Mouse (Mus musculus): ENCODE measurements at regions not wholly inside any gene's neighbourhood (a gene's known extent, or its start where the extent isn't known, plus 50 kb on each side); places are given as distances from the start of the nearest gene placed in this dataset.
"Not testable (repeated sequence)": the region's sequence is repeated elsewhere in the genome, so short reads cannot be mapped to it uniquely, and the experiment has no call there.

DNA sequence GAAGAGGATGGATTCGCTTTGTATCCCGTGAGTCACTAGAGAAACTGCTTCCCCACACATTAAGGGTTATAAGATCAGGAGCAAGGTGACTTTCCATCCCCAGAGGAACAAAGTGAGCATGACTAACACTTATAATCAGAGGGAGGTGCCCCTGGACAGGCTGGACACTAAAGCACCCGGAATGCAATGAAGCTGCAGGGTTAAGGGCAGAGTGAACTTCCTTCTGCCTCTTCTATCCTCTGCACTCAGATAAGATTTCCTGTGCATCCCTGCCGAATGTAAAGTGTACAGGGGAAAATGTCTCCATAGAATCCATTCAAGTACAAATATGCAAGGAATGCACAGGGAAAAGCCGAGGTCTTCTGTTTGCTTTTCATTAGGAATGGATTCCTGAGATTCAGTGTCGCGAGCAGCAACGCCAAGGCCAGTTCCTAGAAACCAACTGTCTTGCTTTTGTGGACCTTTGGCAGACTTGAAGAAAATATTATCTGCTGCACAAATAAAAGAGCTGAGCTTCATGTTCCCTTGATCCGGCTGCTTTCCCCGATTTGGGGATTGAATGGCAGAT is 58.5 kb upstream of the Fbxl7 start:
- no peak for DNase-seq (ENCODE audit: inconsistent age in 2 of 2, low spot score in 1 of 2)

DNA sequence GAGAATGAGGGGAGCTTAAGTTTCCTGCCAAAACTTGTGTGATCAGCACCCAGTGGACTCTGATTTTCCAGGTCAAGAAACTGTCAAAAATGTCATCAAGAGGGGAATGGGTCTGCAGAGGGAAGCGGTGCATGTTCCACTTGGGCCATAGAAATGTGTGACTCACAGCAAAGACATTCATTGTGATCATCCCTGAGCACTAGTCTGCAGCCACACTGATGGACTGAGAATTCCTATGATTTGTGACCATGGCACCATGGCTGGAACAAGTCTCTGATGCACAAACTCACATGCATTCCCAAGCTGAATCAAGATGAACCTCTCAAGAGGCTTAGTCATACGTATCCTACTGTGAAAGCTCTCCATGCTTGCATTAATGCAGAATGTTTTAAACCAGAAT is 63.6 kb upstream of the Fbxl7 start:
- no peak for DNase-seq (ENCODE audit: inconsistent age in 2 of 2, low spot score in 1 of 2)

DNA sequence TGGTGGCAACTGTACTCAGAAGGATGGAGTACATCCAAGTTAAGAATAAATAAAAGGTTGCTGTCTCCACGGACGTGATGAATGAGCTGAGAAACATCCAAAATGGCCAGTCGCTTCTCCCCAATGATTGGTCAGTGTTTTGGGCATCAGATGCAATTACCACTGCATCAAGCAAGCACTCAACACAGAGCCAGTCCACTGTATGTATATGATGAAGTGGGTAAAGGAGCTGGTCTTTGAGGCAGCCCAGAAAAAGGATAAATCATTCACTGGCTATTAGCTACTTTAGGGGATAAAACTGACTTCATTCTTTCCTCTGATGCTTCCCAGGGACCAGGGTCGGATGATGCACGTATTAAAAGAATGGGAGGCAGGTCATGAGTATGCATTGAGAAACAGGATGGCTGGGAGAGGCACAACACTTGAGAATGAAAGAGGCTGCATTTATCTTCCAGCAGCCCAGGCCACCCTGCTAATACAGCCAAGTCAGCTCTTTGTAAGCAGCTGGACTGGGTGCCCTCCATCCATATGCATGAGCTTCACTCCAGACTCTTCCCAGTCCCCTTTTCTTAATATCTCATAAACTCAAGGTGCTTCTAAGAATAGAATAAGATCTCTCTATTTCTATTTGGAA is 73.1 kb upstream of the Fbxl7 start:
- no peak for DNase-seq (ENCODE audit: inconsistent age in 2 of 2, low spot score in 1 of 2)

DNA sequence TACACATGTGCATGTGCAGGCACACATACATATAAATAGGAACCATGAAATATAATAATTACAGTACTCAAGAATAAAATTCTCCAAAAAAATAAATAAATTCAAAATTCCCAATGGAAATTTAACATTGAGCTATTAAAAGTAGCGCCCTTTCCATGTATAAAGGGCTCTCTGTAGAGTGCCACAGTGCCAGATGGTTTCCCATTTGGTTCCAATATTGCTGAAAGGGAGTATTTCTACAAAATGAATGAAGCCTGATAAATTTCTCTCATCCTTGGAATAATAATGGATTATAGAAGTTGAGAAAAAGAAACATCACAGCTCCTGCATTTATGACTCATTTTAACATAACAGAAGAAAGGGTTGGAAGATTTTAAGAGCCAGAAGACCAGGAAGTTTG is 75.4 kb upstream of the Fbxl7 start:
- no peak for DNase-seq (ENCODE audit: inconsistent age in 2 of 2, low spot score in 1 of 2)

DNA sequence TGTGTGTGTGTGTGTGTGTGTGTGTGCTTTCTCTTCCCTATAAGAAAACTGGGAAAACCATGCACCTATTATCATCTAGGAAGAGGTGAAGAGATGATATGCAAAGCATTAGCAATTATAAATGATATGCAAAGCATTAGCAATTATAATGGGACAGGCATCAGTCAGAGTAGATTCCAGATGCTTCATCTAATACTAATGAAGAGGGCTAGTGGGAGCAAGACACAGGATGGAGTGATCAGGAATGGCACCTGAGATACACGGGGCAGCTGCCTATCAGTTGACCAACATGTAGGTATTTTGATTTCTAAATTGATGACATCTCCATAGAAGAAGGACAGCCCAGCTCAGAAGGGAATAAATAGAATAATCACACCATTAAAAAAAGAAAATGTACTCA is 97.7 kb upstream of the Fbxl7 start:
- DNase-seq (ENCODE audit: inconsistent age in 2 of 2, low spot score in 1 of 2), result no peak

DNA sequence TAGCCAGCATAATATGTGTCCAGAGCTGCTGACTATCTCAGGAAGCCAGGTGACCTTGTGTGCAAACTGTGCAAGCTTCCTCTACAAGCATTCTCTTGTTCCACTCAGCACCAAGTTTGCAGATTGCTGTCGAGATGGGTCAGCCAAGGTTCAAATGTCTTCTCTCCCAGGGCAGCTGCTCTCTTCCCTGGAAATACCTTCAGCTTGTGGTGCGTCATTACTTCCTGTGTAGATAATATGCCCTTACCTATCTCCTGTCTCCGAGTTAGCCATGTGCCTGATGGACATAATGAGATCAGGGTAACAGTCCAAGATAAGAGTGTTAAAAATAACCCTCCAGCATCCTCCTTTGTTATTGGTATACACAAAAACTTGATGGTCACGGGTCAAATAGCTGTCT is 113.7 kb upstream of the Fbxl7 start:
- peak in 1 of 2 experiments; percentile 23 for DNase-seq (ENCODE audit: inconsistent age in 2 of 2, low spot score in 1 of 2)

DNA sequence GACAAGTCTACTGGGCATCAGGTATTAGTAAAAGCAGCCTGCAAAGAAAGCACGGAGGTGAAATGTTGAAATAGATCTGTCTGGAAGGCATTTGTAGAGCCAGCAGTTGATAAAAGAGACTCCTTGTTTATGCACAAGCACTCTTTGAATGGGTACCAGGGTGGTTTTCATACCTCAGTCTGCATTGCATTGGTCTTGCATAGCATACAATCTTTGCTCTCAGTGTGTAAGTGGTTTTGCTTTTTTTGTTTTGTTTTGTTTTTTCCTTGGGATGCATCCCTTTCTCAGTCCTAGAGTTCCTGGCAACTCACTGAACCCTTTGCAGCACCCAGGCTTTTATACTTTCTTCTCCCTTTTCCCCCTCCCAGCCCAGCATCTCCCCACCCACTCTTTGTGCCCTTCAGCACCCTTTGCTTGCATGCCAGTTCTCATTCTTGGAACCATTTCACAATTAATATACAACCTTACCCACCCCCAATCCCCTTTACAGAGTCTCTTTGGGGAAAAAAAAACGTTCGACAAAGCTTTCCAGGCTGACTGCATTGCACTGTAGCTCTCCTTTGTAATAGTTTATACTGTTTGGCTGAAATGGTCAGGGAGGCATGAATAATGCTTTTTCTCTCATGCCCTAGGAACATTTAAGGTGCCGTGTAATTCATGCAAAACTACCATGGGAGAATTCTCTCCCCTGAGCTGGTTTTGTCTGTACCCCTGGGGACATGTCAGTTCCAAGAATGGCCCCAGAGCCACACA is 118.7 kb upstream of the Fbxl7 start:
- no peak for DNase-seq (ENCODE audit: inconsistent age in 2 of 2, low spot score in 1 of 2)

DNA sequence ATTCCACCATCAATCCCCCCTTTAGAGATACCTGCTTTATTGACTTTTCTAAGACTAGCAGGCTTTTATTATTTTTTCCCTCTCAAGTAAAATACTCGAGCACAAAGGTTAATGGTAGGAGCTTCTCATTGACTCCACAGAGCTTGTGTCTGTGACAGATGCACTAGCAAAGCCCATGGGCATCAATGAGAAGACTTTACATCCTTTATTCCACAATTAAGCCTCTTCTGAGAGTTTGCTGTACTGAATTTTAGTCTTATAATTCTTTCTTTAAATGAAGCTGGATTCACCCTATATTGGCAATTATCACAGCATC is 119.2 kb upstream of the Fbxl7 start:
- no peak for DNase-seq (ENCODE audit: inconsistent age in 2 of 2, low spot score in 1 of 2)

DNA sequence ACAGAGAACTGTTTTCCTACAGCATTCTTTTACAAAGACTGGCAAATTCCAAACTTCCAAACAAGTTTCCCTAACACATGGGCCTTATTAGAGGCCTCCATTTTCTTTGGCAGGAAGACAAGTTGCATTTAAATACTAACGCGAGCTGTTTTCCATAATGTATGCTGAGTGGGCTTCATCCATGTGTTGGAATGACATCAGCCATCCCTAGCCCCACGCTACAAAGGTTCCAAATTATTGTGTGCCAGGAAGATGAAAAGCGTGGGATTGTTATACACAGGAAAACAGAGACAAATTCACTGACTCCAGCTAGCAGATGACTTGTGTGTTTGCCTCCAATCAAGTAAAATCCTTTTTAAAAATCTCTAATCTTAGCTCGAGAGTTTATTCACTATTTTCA is 125.1 kb upstream of the Fbxl7 start:
- no peak for DNase-seq (ENCODE audit: inconsistent age in 2 of 2, low spot score in 1 of 2)

DNA sequence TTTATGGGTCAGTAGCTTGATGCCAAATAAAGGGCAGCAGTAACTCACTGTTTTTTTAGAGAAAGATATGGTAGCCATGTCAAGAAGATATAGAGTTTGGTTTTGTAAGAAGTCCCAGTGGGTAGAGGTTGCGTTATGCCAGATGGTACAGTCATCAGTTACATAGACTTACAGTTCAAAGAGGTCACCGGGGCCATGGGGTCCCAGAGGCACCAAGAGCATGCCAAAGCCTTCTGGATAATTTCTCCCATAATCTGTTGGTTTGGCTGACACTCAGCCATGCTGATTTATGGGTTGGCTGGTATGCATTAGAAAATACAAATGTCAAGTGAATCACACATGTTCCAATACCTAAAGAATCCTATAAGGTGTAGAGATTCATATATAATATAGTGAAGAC is 137.9 kb upstream of the Fbxl7 start:
- DNase-seq (ENCODE audit: inconsistent age in 2 of 2, low spot score in 1 of 2), result no peak

DNA sequence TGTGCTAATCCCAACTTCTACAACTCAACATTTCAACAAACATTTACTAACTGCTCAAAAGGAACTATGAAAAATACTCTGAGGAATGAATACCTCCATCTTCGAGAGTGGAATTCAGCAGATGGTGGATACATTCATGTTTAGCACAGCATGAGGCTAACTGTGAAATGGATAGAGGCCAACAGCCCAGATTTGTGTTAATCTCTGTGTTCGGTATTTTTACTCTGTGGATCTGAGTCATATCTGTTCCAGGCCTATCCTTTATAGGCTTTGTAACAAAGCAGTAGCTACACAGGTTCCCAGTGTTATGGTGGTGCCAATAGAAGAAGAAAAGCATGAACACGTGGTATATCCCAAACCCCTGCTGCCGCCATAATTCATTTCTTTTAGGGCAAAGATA is 148.4 kb upstream of the Fbxl7 start:
- no peak for DNase-seq (ENCODE audit: inconsistent age in 2 of 2, low spot score in 1 of 2)

DNA sequence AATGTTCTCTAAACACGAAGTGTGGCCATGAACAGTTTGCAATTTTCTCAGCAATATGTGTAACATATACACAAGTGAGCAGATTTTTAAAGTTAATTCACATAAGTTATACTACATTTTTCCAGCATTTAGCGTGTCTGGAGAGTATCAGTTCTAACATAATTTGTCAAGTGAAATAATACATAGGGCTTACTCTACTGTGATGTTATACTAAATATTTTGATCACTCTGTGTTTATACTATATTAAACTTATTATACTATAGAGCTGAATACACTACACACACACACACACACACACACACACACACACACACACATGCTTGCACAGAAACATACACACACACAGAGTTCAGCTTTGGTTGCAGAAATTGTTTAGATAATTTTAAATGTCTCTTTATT is 155.3 kb upstream of the Fbxl7 start:
- DNase-seq (ENCODE audit: inconsistent age in 2 of 2, low spot score in 1 of 2), result no peak

DNA sequence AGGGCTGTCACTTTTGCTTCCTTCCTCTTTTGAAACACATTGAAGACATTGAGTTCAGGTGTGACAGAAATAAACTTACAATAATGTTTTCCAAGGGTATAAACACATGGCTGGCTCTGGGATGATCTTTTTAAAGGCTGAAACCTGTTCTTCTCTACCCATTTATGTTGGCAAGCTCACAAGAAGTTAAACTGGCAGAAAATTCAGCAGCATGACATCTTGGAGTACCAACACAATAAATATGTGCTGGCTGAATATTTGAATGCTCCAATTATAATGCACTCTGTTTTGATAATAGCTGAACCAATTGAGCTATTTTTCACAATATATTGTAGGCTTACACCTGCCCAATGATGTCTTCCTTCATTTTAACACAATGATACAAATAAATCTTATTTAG is 168.1 kb upstream of the Fbxl7 start:
- DNase-seq (ENCODE audit: inconsistent age in 2 of 2, low spot score in 1 of 2), result no peak

DNA sequence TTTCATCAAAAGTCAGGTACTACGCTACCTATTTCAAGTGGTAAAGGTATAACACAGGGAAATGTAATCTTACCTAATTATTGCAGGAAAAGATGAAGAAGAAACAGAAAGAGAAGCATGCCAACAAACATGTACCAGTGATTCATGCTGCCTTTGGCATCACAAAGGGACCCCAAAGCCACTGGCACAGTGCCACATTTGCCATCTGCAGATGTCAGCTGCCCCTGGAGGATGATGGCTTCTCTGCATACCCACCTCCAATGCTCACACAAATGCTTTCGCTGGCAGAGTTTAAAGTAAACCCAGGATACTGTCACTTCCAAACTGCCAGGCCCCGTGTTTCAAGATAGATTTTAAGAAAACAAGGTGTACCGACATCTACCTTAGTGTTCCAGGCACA is 168.6 kb upstream of the Fbxl7 start:
- no peak for DNase-seq (ENCODE audit: inconsistent age in 2 of 2, low spot score in 1 of 2)

DNA sequence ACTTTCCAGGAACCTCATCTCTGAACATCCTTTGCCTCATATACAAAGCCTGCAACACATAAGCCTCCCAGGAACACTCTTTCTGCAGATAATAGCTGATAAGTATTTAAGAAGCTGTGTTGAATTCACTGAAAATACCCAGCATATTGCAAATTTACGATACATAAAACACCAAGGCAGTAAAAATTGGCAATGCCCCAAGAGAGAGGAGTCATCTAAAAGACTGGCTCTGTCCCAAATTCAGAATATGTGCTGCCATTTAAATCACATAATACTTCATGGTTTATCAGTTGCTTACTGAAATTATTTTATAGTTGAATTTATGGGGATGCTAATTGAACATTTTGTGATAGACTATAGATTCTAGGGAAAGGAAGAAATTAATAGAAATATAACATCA is 172.3 kb upstream of the Fbxl7 start:
- DNase-seq (ENCODE audit: inconsistent age in 2 of 2, low spot score in 1 of 2), result peak in 1 of 2 experiments; percentile 27

DNA sequence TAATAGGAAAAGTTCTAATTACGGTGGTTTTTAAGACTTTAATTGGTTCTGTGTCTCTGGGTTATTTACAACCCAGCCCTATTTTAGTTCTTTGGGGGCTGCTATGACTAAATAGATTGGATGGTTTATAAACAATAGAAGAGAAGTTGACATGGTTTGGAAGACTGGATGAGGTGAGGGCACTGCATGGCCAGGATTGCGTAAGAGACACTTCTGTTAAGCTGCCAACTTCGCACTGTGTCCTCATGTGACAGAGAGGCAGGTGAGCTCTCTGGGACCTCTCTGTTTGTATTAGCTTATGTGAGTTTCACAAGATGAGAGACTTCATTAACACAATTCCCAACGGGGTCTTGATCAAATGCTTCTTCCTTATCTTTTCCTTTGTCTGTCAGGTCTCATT is 182.5 kb upstream of the Fbxl7 start:
- DNase-seq (ENCODE audit: inconsistent age in 2 of 2, low spot score in 1 of 2), result no peak

DNA sequence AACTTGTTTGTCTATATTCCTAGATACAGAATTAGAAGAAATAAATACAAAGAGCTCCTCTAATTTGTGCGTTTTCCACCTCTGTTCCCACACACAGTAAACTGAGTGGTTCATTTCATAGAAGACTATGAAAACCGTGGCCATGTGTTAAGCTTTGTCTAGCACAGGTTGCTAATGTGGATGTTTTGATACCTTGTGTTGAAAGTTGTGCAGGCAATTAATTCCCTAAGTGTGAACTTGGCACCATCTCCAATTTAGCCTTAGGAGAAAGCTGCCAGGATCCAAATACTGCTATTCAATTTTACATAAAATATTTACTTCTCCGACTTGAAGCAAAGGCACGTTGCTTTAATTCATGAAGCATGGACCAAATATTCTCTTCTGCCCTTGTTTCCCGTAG is 187.4 kb upstream of the Fbxl7 start:
- DNase-seq (ENCODE audit: inconsistent age in 2 of 2, low spot score in 1 of 2), result no peak

DNA sequence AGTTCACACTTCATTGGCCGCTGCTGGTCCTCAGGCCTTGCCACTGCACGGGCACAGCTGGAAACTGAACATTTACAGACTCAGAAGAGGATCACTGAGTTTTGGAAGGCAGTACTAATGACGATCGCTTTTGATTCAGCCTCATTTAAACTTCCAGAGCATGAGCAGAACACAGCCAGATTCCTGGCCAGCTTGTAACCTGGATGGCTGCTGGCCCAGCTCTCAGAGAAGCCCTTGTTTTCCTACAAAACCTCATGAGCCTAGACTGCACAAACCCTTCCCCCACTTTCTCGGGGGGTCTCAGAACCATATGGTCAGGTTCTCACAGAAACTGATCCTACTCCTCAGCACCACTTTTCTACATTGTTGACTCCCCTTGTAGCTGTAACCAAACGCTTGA is 188.2 kb upstream of the Fbxl7 start:
- no peak for DNase-seq (ENCODE audit: inconsistent age in 2 of 2, low spot score in 1 of 2)

DNA sequence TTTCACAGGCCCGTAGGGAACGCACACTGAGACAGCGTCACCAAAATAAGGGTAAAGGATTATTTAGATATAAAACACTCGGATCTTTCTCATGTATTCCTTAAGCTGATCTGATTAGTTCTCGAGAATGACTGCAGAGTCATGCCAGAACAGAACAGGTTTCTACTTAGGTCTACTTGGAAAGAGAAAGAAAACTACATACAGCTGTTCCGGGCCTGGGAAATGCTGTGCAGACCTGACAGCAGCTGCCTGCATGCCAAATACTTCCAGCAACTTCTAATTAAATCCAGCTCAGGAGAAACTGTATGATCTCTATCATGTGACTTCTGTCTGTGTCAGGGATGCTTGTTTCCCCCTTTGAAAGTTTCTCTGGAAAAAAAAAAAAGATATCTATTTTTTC is 193.8 kb upstream of the Fbxl7 start:
- DNase-seq (ENCODE audit: inconsistent age in 2 of 2, low spot score in 1 of 2), result no peak

DNA sequence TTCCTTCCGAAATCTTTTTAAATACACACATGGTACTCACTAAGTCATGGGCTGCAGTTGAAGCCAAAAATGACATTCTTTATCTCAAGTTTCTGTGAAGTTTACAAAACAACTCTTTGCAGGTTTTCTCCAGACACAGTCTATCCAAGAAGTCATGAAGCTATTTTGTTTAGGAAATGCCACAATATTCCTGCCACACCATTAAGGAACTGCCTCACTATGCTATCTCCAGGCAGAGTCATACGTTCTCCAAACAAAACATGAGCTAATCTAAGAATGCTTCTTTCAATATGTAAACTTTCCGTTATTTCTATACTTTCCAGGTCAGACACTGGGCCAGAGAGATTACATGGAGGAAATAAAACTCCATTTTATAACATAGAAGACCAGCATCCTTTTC is 198.7 kb upstream of the Fbxl7 start:
- DNase-seq (ENCODE audit: inconsistent age in 2 of 2, low spot score in 1 of 2), result no peak

DNA sequence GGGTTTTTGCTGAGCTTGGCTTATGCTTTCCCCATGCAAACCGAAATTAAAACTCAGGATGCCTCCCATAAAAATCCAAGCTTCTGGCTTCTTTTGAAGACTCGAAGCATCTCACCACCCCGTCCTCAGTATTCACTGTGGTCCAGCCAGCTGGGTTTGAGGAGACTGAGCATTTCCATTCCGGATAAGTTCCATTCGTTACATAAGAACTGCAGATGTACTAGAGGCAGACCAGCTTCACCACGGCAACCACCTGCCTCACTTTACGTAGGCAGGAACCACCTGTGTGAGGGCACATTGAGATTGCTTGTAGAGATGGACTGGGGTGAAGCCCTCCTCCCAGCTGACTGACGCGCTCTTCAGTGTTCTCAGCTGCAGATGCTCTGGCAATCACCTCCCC is 199.9 kb upstream of the Fbxl7 start:
- DNase-seq (ENCODE audit: inconsistent age in 2 of 2, low spot score in 1 of 2), result no peak

DNA sequence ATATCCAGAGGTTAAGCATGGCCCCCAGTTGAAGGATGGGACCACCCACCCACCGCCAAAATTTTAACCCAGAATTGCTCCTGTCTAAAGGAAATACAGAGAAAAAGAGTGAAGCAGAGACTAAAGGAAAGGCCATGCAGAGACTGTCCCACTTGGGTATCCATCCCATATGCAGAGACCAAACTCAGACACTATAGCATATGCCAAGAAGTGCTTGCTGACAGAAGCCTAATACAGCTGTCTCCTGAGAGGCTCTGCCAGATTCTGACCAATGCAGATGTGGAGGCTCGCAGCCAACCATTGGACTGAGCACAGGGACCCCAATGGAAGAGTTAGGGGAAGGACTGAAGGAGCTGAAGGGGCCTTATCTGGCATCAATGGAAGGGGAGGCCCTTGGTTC is 206.2 kb upstream of the Fbxl7 start:
- not testable (repeated sequence) for DNase-seq (ENCODE audit: inconsistent age in 2 of 2, low spot score in 1 of 2)

DNA sequence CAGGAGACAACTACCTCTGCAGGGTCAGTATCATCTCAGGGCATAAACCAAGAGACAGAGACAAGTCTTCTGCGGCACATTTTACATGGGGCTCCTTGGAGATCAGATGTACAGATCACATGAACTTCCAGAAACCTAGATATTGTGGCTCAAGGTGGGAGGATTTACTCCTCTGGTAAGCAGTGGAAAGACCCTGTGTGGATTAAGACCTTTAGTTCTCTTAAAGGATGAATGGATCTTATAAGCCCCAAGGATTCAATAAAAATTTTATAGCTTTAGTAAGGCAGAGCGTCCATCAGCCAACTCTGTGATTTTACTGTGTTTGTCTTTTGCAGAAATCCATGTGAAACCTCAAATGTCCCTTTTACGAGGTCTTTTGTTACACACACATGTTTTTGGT is 213.8 kb upstream of the Fbxl7 start:
- DNase-seq (ENCODE audit: inconsistent age in 2 of 2, low spot score in 1 of 2), result no peak

Data from adrenal gland, adult (tissue).